Mouse (Mus musculus) mammary gland, adult 2 months (tissue): ENCODE measurements around the gene Itga6. TPM values are rescaled to one million over a fixed set of nuclear protein-coding genes. Genes with fewer than 3 reads are reported as not detected.

Experiments used
- polyA plus RNA-seq: library from polyadenylated mRNA; depleted of rRNA; stranded (reverse); fragments of >200 nt; gene quantifications from 2 replicates; pipeline ENCODE4 v1.2.3, GENCODE M21; 2012; ENCODE audit warnings: low replicate concordance; rRNA removed

Itga6 gene
- 29.7 and 45.9 TPM in 2 replicates for polyA plus RNA-seq

DNA sequence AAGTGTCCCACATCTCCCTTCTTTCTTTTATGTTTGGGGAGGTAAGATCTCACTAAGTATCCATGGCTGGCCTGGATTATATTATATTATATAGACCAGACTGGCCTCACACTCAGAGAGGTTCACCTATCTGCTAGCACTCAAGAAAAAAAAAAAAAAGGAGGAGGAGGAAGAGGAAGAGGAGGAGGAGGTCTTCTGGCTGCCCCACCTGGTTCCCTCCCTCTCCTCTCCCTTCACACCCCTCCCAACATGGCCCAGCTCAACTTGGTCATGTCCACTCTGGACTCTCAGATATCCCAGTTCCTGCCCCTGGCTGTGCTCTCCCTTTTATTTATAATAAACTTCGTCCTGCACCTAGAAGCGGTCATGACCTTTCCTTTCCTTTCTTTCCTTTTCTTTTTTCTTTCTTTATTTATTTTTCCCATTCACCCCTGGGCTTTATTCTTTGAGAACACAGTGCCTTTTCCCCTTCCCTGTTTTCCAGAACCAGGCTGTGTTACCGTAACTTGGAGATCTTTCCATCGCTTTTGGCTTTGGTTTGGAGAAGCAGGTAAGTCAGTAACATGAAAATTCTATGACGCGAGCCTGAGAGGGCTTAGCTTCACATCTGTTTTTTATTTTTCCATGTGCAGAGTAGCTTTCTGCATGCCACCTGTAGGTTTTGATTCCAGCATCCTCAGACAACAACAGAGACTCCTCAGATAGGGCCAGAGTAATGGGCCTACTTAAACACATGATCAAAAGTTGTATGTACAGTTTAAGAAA lies at the start of gene Itga6:
Itga6 (plus strand) TSS at position 7 of the 765 bp plus-strand sequence.

DNA sequence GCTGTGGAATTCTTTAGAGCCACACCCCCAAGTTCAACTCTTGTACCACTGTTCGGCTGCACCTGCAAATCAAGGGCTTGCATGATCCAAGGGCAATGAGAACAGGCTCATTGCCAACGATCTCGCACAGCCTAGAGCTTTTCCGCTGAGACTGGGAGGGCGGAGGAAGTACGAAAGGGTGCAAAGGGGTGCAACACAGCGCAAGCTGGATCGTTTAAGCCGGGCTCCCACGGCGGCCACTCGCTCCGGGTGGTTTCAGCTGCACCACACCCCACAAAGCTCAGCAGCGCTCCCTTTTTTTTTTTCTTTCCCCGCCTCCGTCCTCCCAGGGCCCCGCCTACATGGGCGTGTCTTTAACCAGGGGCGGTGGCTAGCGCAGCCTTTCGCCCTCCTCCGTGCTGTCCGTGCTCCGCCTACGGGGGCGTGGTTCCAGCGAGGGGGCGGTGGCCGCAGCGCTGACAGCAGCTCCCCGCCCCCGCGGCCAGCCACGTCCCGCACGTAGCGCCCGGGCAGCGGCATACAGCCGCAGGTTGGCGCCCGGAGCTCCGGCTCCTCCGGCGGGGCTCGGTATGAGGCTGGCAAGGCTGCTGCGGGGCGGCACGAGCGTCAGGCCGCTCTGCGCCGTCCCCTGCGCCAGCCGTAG lies 127.5 kb downstream of the Itga6 start, which contains the start of gene Pdk1:
Pdk1 (plus strand) TSS at position 424 of the 643 bp plus-strand sequence.

Other genes with a start within 250 kb of the Itga6 start
- gene Dlx1, start 217.5 kb upstream of the Itga6 start, polyA plus RNA-seq = not detected in 2 replicates
- 0.09 TPM in 1 of 2 replicates, not detected in the other for gene Dlx2, start 198.9 kb upstream of the Itga6 start, polyA plus RNA-seq
- 22.6 and 39.6 TPM in 2 replicates for gene Pdk1, start 127.6 kb downstream of the Itga6 start, polyA plus RNA-seq
- gene Rapgef4, start 235.6 kb downstream of the Itga6 start, polyA plus RNA-seq = 5.7 and 8.0 TPM in 2 replicates